Mouse (Mus musculus): ENCODE measurements around the gene Rp9. TPM values are rescaled to one million over a fixed set of nuclear protein-coding genes. Genes with fewer than 3 reads are reported as not detected.
A peak's percentile ranks its signal among the peaks of the same experiment; 100 is the strongest.

Rp9 gene
- 59.4 and 60.4 TPM in 2 replicates for total RNA-seq (2014; rRNA removed)
- 75.8 and 81.7 TPM in 2 replicates for polyA plus RNA-seq (2015; fragmentation: Nextera tagmentation; extraction: Ambion mirVana)

- DNase-seq (ENCODE audit: low spot score) (no peak), ATAC-seq (ENCODE audit: low FRiP score) (no peak)
- H3K27ac ChIP-seq (ENCODE audit: low read depth, low read length), result peak within 1 kb of the TSS; percentile 92; the same call in 1 of the 2 replicates
- H3K4me2 ChIP-seq (ENCODE audit: low read depth, low read length, poor library complexity, severe bottlenecking), result peak within 1 kb of the TSS; percentile 51
- 0 out of 2 replicates have a peak, but pooled peaks cover 3% of the 10 kb centered on the region for H3K4me1 ChIP-seq (ENCODE audit: insufficient read depth, low read length)
- peak within 1 kb of the TSS; percentile 84 for H3K4me3 ChIP-seq (ENCODE audit: low read depth, low read length)
- no peak for TF ChIP-seq CTCF (IDR thresholded peaks at IDR 0.05)
- no peaks in the 10 kb centered on the region for H3K36me3 ChIP-seq (ENCODE audit: insufficient read depth, low read length)
- WGBS, result 88% methylated on average over 3 of the region's 3 CpGs
- no peaks in the 10 kb centered on the region for H3K9me3 ChIP-seq (ENCODE audit: low read length)
- no peaks in the 10 kb centered on the region for H3K27me3 ChIP-seq (ENCODE audit: insufficient read depth, low read length)
- H3K9ac ChIP-seq (replicated peaks; ENCODE audit: low read length, poor library complexity, severe bottlenecking), result peak within 1 kb of the TSS; percentile 96; the same call in 1 of the 2 replicates
These were observed at the start of gene Rp9 for GRCm38 (mm10) chr9:22469643-22470042. Gene Rp9 (minus strand): TSS chr9:22469743.

- Histone ChIP-seq H3K4me2 (ENCODE audit: low read depth, low read length, poor library complexity, severe bottlenecking) (no peak overlapping the region), H3K36me3 (ENCODE audit: insufficient read depth, low read length) (no peaks in the 10 kb centered on the region), H3K4me3 (ENCODE audit: low read depth, low read length) (no peak overlapping the region), H3K27me3 (ENCODE audit: insufficient read depth, low read length) (no peaks in the 10 kb centered on the region), H3K9ac (replicated peaks; ENCODE audit: low read length, poor library complexity, severe bottlenecking) (no peak overlapping the region), H3K9me3 (ENCODE audit: low read length) (no peaks in the 10 kb centered on the region), H3K27ac (ENCODE audit: low read depth, low read length) (no peak overlapping the region), H3K4me1 (ENCODE audit: insufficient read depth, low read length) (no peaks in the 10 kb centered on the region)
- ATAC-seq (ENCODE audit: low FRiP score), result no peak
- peak; percentile 91 for TF ChIP-seq CTCF (IDR thresholded peaks at IDR 0.05)
- DNase-seq (ENCODE audit: low spot score), result peak; percentile 80
- WGBS, result 95% methylated on average over 3 of the region's 3 CpGs
These were observed 49.0 kb upstream of the Rp9 start for GRCm38 (mm10) chr9:22518394-22519041.

GRCm38 (mm10) chr9:22515076-22515475 lies 45.5 kb upstream of the Rp9 start:
- H3K4me2 ChIP-seq (ENCODE audit: low read depth, low read length, poor library complexity, severe bottlenecking), result no peak overlapping the region
- no peaks in the 10 kb centered on the region for H3K36me3 ChIP-seq (ENCODE audit: insufficient read depth, low read length)
- H3K9me3 ChIP-seq (ENCODE audit: low read length), result no peaks in the 10 kb centered on the region
- no peak for DNase-seq (ENCODE audit: low spot score)
- no peak for TF ChIP-seq CTCF (IDR thresholded peaks at IDR 0.05)
- no peaks in the 10 kb centered on the region for H3K27me3 ChIP-seq (ENCODE audit: insufficient read depth, low read length)
- H3K9ac ChIP-seq (replicated peaks; ENCODE audit: low read length, poor library complexity, severe bottlenecking), result no peak overlapping the region
- H3K27ac ChIP-seq (ENCODE audit: low read depth, low read length), result no peak overlapping the region
- ATAC-seq (ENCODE audit: low FRiP score), result no peak
- WGBS, result 89% methylated on average over 4 of the region's 4 CpGs
- no peak overlapping the region for H3K4me3 ChIP-seq (ENCODE audit: low read depth, low read length)
- no peaks in the 10 kb centered on the region for H3K4me1 ChIP-seq (ENCODE audit: insufficient read depth, low read length)

DNA sequence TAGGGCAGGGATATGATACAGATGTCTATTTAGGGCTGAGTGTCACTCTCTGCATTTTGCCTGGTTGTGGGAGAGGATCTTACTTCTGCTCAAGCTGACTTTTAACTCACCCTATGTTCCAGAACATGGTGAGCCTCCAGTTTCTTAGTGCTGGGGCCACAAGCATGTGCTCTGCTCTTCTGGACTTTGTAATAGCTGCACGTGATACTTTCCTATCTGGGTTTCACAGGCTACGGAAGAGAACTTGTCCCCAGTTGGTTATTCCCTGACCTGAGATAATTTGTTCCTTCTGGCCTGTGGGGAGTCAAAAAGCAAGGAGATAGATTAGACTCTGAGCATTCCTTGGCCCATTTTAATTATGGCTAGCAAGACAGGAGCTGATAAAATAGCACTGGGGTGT lies 36.0 kb upstream of the Rp9 start:
- ATAC-seq (ENCODE audit: low FRiP score) (no peak), DNase-seq (ENCODE audit: low spot score) (no peak)
- WGBS, result 86% methylated on average over 2 of the region's 2 CpGs
- Histone ChIP-seq H3K9me3 (ENCODE audit: low read length) (no peaks in the 10 kb centered on the region), H3K27ac (ENCODE audit: low read depth, low read length) (no peak overlapping the region), H3K4me1 (ENCODE audit: insufficient read depth, low read length) (no peaks in the 10 kb centered on the region), H3K27me3 (ENCODE audit: insufficient read depth, low read length) (no peaks in the 10 kb centered on the region), H3K4me3 (ENCODE audit: low read depth, low read length) (no peak overlapping the region), H3K9ac (replicated peaks; ENCODE audit: low read length, poor library complexity, severe bottlenecking) (no peak overlapping the region), H3K36me3 (ENCODE audit: insufficient read depth, low read length) (no peaks in the 10 kb centered on the region; the same call in 1 of the 2 replicates), H3K4me2 (ENCODE audit: low read depth, low read length, poor library complexity, severe bottlenecking) (no peak overlapping the region)
- TF ChIP-seq CTCF (IDR thresholded peaks at IDR 0.05), result no peak

DNA sequence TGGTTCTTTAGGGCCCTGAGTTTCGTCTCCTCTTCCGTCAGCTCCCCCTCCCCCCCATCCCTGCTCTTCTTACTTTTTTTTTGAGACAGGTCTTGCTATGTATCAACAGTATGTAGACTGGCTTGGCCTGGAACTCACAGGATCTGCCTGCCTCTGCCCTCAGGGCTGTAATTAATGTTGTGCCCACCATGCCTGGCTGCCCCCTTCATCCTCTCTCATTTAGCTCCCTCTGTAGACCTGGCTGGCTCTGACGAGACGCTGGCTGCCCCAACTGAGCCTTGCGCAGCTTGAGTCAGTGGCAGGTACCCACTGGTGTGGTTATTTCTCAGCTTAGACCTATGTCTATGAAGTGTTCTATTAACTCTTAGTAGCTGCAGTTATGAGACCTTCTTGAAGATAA lies 34.0 kb upstream of the Rp9 start:
- no peak overlapping the region for H3K4me3 ChIP-seq (ENCODE audit: low read depth, low read length)
- no peak for ATAC-seq (ENCODE audit: low FRiP score)
- TF ChIP-seq CTCF (IDR thresholded peaks at IDR 0.05), result no peak
- 81% methylated on average over 5 of the region's 5 CpGs for WGBS
- DNase-seq (ENCODE audit: low spot score), result no peak
- H3K9me3 ChIP-seq (ENCODE audit: low read length), result no peaks in the 10 kb centered on the region
- H3K9ac ChIP-seq (replicated peaks; ENCODE audit: low read length, poor library complexity, severe bottlenecking), result no peak overlapping the region
- no peaks in the 10 kb centered on the region for H3K27me3 ChIP-seq (ENCODE audit: insufficient read depth, low read length)
- H3K4me1 ChIP-seq (ENCODE audit: insufficient read depth, low read length), result no peaks in the 10 kb centered on the region
- no peak overlapping the region for H3K27ac ChIP-seq (ENCODE audit: low read depth, low read length)
- no peak overlapping the region for H3K4me2 ChIP-seq (ENCODE audit: low read depth, low read length, poor library complexity, severe bottlenecking)
- H3K36me3 ChIP-seq (ENCODE audit: insufficient read depth, low read length), result no peaks in the 10 kb centered on the region; the same call in 1 of the 2 replicates

DNA sequence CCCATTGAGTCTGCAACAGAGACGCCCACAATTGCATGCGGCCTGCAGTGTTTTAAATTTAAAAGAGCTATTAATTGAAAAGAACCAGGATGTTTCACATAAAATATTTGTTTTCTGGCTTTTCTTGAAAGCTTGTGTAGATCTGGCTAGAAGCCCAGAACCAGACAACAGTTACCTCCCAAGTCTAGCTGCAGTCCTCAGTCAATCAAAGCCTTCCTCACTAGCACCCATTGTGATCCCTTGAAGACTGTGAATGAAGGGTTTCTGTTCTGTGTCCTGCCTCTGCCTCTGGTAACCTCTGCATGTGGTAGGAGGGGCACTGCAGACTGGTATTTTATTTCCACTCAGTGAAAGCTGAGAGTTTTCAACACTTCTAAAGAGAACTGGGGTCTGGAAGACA lies 33.4 kb upstream of the Rp9 start:
- Histone ChIP-seq H3K9me3 (ENCODE audit: low read length) (no peaks in the 10 kb centered on the region), H3K4me2 (ENCODE audit: low read depth, low read length, poor library complexity, severe bottlenecking) (no peak overlapping the region), H3K36me3 (ENCODE audit: insufficient read depth, low read length) (no peaks in the 10 kb centered on the region; the same call in 1 of the 2 replicates), H3K4me1 (ENCODE audit: insufficient read depth, low read length) (no peaks in the 10 kb centered on the region), H3K27me3 (ENCODE audit: insufficient read depth, low read length) (no peaks in the 10 kb centered on the region), H3K4me3 (ENCODE audit: low read depth, low read length) (no peak overlapping the region), H3K9ac (replicated peaks; ENCODE audit: low read length, poor library complexity, severe bottlenecking) (no peak overlapping the region), H3K27ac (ENCODE audit: low read depth, low read length) (no peak overlapping the region)
- no peak for DNase-seq (ENCODE audit: low spot score)
- 66% methylated on average over 2 of the region's 2 CpGs for WGBS
- no peak for TF ChIP-seq CTCF (IDR thresholded peaks at IDR 0.05)
- no peak for ATAC-seq (ENCODE audit: low FRiP score)

Measured in midbrain, postnatal 0 days (tissue).